Mouse (Mus musculus) left cerebral cortex, adult 18-20 months (tissue): ENCODE measurements around the gene Nr1h3. TPM values are rescaled to one million over a fixed set of nuclear protein-coding genes. Genes with fewer than 3 reads are reported as not detected.

ENCODE experiments used
- DNase-seq, 2 experiments: peaks; one replicate each; pipeline ENCODE4 v3.0.0; 2021 to 2022; ENCODE audit warnings: low spot score in 2 of 2, mixed read lengths in 1 of 2
- total RNA-seq, 2 experiments: library from RNA; stranded (reverse); gene quantifications; 2 replicates each; pipeline ENCODE4 v1.2.3; 2021

Nr1h3 gene
- total RNA-seq, 2 experiments from 2014 or later = 3.5 to 3.6 TPM

DNA sequence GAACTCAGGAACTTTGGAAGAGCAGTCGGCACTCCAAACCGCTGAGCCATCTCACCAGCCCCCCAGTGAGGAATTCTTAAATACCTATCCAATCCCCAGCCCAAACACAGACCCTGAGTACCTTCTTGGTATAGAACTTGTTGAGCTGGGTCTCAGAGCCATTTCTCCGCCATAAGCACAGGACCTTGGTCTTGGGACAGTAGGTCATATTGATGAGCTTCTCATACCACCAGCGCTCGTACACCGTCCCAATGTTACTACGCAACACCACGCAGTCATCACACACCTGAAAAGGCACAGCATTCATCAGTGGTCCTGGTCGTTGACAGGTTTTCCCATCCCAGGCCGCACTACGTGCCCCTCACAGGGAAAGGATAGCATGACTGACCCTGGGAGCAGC, 59.2 kb downstream of the Nr1h3 start:
- DNase-seq = no peak

DNA sequence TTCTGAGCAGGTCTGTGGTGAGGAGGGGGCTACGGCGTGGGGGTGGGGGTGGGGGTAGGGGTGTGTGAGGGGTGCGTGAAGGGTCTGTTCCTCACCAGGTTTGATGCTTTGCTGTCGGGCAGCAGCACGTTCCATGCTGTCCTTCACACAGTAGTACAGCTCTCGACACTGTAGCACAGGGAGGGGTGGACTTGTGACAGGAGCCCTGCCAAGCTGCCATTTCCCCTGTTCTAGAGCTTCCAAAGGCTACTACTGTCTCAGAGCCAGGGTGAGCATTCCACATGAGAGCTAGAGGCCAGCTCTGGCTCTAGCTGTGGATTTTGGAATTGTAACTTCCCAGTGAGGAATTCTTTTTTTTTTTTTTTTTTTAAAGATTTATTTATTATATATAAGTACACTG, 59.7 kb downstream of the Nr1h3 start:
- DNase-seq = no peak

DNA sequence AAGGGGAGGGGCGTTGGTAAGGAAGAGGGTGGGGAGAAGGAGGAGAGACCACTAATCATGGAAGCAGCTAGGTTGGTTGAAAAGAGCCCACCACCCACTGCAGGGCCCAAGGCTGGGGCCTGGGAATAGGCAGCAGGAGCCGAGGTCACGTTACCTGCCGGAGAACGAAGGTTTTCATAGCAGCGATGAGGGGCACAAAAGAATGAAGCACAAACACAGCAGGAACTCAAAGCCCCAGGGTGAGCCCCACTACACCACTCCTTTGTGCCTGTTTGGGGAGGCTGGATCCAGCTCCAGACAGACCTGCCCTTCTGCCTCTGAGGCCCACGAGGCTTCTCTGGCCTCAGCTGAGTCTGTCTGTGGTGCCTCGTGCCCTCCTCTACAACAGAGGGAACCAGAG, 62.9 kb downstream of the Nr1h3 start:
- no peak for DNase-seq

DNA sequence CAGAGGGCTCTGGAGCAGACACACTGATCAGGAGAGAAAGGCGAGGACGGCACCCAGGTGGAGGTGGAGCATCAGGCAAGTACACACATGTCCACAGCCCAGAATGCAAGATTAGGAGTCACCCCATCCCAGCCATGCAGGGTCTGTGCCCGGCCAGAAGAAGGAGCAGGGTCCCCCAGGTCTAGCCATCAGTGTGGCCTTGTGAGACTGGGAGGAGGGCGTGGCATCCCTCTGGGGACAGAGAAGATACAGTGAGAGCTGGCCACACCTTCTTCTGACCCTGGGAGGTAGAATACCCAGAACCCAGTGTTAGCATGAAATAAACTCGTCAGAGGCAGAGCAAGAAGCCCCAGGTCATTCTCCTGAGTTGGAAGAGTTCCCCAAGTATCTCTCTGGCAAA, 63.3 kb downstream of the Nr1h3 start:
- DNase-seq = no peak

DNA sequence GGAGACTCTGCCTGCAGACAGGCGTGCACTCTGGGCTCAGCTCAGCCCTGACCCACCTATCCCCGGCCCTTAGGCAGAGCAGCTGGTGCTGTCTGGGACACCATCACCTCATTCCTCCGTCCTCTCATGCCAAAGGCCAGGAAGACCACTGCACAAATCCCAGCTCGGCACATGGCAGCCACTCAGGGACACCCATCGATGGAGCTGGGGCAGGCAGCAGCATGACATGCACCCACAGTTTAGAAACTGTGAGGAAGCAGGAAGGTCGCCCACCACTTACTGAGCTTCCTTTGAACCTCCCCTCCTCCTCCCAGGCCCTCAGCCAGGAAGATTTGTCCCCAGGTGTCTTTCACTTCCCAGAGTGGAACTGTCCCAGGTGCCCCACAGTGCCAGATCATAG, 65.2 kb downstream of the Nr1h3 start:
- DNase-seq = no peak

DNA sequence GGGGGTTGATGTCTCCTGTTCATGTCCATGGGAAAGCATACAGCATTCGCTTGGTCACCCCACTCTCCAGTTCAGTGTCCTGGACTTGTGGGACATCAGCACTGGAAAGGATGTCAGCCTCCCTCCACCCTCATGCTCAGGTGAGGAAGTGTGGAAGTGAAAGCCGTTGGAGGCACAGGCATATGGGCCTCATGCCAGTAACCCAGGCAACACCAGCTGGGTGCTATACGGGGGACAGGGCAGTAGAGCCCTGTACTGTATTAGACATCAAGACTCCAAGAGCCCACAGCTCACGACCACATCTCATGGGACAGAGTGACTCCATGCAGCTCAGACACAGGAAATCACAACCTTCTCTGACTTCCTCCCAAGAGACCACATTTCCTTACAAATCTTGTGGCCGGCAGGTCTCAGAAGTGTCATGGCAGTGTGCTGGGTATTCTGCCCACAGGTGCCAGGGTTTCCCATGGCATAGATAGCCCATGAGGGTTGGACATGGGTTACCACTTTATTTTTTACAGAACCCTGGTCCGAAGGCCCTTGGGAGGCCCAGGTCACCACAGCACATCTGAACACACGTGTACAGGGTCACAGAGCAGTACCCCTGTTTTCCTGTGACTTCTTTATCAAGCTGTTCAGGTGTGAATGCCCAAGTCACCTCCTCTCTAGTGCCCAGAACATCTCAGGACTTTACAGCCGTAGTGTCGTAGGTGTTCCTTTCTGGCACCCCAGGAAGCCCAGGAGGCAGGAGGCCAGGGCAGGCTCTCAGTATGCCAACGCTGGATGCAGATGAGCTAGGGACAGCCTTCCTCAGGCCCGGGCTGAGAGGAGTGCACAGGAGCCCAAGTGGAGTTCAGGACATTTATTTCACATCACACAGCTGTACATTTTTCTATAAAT, 65.9 kb downstream of the Nr1h3 start:
- no peak for DNase-seq

Other genes with a start within 250 kb of the Nr1h3 start
- gene Rapsn, start 167.2 kb downstream of the Nr1h3 start, total RNA-seq = under 1 TPM; 0.49 to 0.70 TPM
- 100 to 1,000 TPM; 210 to 211 TPM for gene Psmc3, start 148.8 kb downstream of the Nr1h3 start, total RNA-seq
- gene Slc39a13, start 132.4 kb downstream of the Nr1h3 start, total RNA-seq = 10 to 100 TPM; 26.8 to 31.8 TPM
- gene Spi1, start 120.4 kb downstream of the Nr1h3 start, total RNA-seq = 1 to 10 TPM; 3.2 to 3.6 TPM
- gene Mybpc3, start 84.7 kb downstream of the Nr1h3 start, total RNA-seq = under 1 TPM; 0.12 TPM
- 100 to 1,000 TPM; 222 to 228 TPM for gene Madd, start 19.0 kb downstream of the Nr1h3 start, total RNA-seq
- gene Acp2, start 51 bp upstream of the Nr1h3 start, total RNA-seq = 10 to 100 TPM; 49.5 TPM
- gene Ddb2, start 34.1 kb upstream of the Nr1h3 start, total RNA-seq = 10 to 100 TPM; 10.9 to 13.5 TPM
- 10 to 100 TPM; 45.6 to 46.1 TPM for gene Pacsin3, start 53.1 kb upstream of the Nr1h3 start, total RNA-seq
- 10 to 100 TPM; 70.0 to 72.7 TPM for gene Arfgap2, start 62.1 kb upstream of the Nr1h3 start, total RNA-seq
- 100 to 1,000 TPM in 1 of 2 experiments, 10 to 100 TPM in 1; 92.1 to 103 TPM for gene 1110051M20Rik, start 241.9 kb upstream of the Nr1h3 start, total RNA-seq